Mouse (Mus musculus) brain, embryonic 14.5 days (tissue): Measurements from ENCODE around the gene Sirt2. TPM values are rescaled to one million over a fixed set of nuclear protein-coding genes. Genes with fewer than 3 reads are reported as not detected.

ENCODE experiments used
- DNase-seq: peaks from one replicate; pipeline ENCODE4 v3.0.0-alpha.2; 2011; ENCODE audit warnings: low read depth
- CTCF ChIP-seq: fragments of 200-500 bp; IDR thresholded peaks from 2 replicates; pipeline ENCODE4 v1.5.1; 2012; ENCODE audit warnings: inconsistent platforms, mild to moderate bottlenecking, moderate library complexity, borderline replicate concordance; ENCODE audit not compliant: insufficient read depth, insufficient read length; ENCODE audit errors: extremely low read depth
- POLR2A ChIP-seq: fragments of 200-500 bp; IDR thresholded peaks from 2 replicates; pipeline ENCODE4 v1.6.1; 2012; ENCODE audit warnings: mild to moderate bottlenecking, inconsistent platforms, borderline replicate concordance; ENCODE audit not compliant: poor library complexity, insufficient read depth, insufficient read length, severe bottlenecking; ENCODE audit errors: extremely low read depth
- polyA plus RNA-seq: library from polyadenylated mRNA; depleted of rRNA; stranded (reverse); fragments of >200 nt; gene quantifications from 2 replicates; pipeline ENCODE4 v1.2.3, GENCODE M21; 2012

Sirt2 gene
- polyA plus RNA-seq, 1 experiment = 125 TPM

- no peak for TF ChIP-seq CTCF
Observed at GRCm38 (mm10) chr7:28817524-28817923, 51.0 kb downstream of the Sirt2 start.

GRCm38 (mm10) chr7:28817957-28818356 is 51.4 kb downstream of the Sirt2 start:
- no peak for DNase-seq
- no peak for TF ChIP-seq CTCF
- TF ChIP-seq POLR2A = no peak

More at GRCm38 (mm10) chr7:28817524-28817923, 51.0 kb downstream of the Sirt2 start:
- no peak for DNase-seq

GRCm38 (mm10) chr7:28818436-28818835 is 51.9 kb downstream of the Sirt2 start:
- DNase-seq = no peak
- TF ChIP-seq CTCF (no peak), POLR2A (no peak)

- no peak for DNase-seq
- TF ChIP-seq CTCF = no peak
- TF ChIP-seq POLR2A = no peak
Observed at GRCm38 (mm10) chr7:28818861-28819452, 52.4 kb downstream of the Sirt2 start.

- no peak for TF ChIP-seq CTCF
- no peak for TF ChIP-seq POLR2A
- DNase-seq = no peak
Observed at GRCm38 (mm10) chr7:28819571-28819970, 53.0 kb downstream of the Sirt2 start.

GRCm38 (mm10) chr7:28820358-28821260 is 54.1 kb downstream of the Sirt2 start:
- no peak for TF ChIP-seq POLR2A
- TF ChIP-seq CTCF = no peak
- peak; percentile 60 for DNase-seq

GRCm38 (mm10) chr7:28821261-28821831 is 54.8 kb downstream of the Sirt2 start:
- TF ChIP-seq CTCF (no peak), POLR2A (no peak)
- no peak for DNase-seq

- TF ChIP-seq POLR2A (no peak), CTCF (no peak)
- no peak for DNase-seq
Observed at GRCm38 (mm10) chr7:28822556-28822955, 56.0 kb downstream of the Sirt2 start.

GRCm38 (mm10) chr7:28822993-28823903 is 56.7 kb downstream of the Sirt2 start:
- TF ChIP-seq POLR2A = no peak
- TF ChIP-seq CTCF = no peak
- no peak for DNase-seq

- no peak for TF ChIP-seq POLR2A
- no peak for TF ChIP-seq CTCF
- no peak for DNase-seq
Observed at GRCm38 (mm10) chr7:28823932-28824331, 57.4 kb downstream of the Sirt2 start.
